Mouse (Mus musculus) forebrain, embryonic 15.5 days (tissue): ENCODE data around the gene Hoxd3. TPM values are rescaled to one million over a fixed set of nuclear protein-coding genes. Genes with fewer than 3 reads are reported as not detected.

Experiments used
- ATAC-seq: fragments of 200-750 bp; cut with Nextera tagmentation; replicated peaks from 2 replicates; pipeline ENCODE4 v1.8.0; 2017; ENCODE audit warnings: mild to moderate bottlenecking, moderate TSS enrichment, moderate library complexity
- H3K27ac ChIP-seq: fragments of 300-500 bp; sonication (generic); replicated peaks from 2 replicates; pipeline ENCODE4 v1.5.1; 2015; ENCODE audit warnings: mild to moderate bottlenecking, inconsistent platforms
- H3K27me3 ChIP-seq: fragments of 300-500 bp; sonication (generic); 2 replicates; pipeline ENCODE4 v1.6.1; 2015; ENCODE audit warnings: inconsistent platforms
- H3K36me3 ChIP-seq: fragments of 300-500 bp; sonication (generic); 2 replicates; pipeline ENCODE4 v1.6.1; 2015; ENCODE audit warnings: mild to moderate bottlenecking, inconsistent platforms
- H3K4me1 ChIP-seq: fragments of 300-500 bp; sonication (generic); 2 replicates; pipeline ENCODE4 v1.6.1; 2015; ENCODE audit warnings: inconsistent platforms
- H3K4me2 ChIP-seq: fragments of 300-500 bp; sonication (generic); replicated peaks from 2 replicates; pipeline ENCODE4 v1.6.1; 2015; ENCODE audit warnings: mild to moderate bottlenecking, inconsistent platforms
- H3K4me3 ChIP-seq: fragments of 300-500 bp; sonication (generic); 2 replicates; pipeline ENCODE4 v1.5.1; 2015; ENCODE audit warnings: mild to moderate bottlenecking, inconsistent platforms
- H3K9ac ChIP-seq: fragments of 300-500 bp; sonication (generic); replicated peaks from 2 replicates; pipeline ENCODE4 v1.6.1; 2015; ENCODE audit warnings: mild to moderate bottlenecking, inconsistent platforms
- H3K9me3 ChIP-seq: fragments of 300-500 bp; sonication (generic); 2 replicates; pipeline ENCODE4 v1.6.1; 2016; ENCODE audit warnings: inconsistent platforms
- WGBS: fragments of 180-500 bp; shearing (Covaris S2); methylation state at CpG from one replicate; pipeline ENCODE4 v1.1.7; 2015; ENCODE audit warnings: mixed read lengths; 5-methylcytosine and 5-hydroxymethylcytosine counted together
- polyA plus RNA-seq: library from polyadenylated mRNA; unstranded; fragments of >200 nt; fragmentation: Nextera tagmentation; extraction: Ambion mirVana; gene quantifications from 2 replicates; pipeline ENCODE4 v1.2.1, GENCODE M21; 2015

The Hoxd3 gene
- polyA plus RNA-seq, 1 experiment from 2014 or later, result not detected

DNA sequence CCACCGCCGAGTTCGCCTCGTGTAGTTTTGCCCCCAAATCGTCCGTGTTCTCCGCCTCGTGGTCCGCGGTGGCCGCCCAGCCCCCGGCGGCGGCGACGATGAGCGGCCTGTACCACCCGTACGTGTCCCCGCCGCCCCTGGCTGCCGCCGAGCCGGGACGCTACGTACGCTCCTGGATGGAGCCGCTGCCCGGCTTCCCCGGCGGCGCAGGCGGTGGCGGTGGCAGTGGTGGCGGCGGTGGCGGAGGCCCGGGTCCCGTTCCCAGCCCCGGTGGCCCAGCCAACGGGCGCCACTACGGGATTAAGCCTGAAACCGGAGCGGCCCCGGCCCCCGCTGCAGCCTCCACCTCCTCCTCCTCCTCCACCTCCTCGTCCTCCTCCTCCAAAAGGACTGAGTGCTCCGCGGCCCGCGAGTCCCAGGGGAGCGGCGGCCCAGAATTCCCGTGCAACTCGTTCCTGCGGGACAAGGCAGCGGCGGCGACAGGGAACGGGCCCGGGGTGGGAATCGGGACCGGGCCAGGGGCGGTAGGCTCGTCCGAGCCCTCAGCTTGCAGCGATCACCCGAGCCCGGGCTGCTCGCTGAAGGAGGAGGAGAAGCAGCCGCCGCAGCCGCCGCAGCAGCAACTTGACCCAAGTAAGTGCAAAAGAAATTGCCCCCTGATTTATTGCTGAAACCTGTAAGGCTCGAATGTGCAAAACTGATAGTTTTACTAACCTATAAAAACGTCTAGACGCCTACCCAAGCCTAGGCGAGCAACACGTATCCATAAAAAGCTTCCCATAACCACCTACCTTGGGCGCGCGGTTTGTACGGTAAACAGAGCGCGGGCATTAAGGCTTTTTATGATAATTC, 13.3 kb upstream of the Hoxd3 start:
- peak overlapping the region; percentile 42 for H3K4me2 ChIP-seq
- no peaks in the 10 kb centered on the region for H3K36me3 ChIP-seq
- H3K9ac ChIP-seq, result no peak overlapping the region
- 0 out of 2 replicates have a peak, but pooled peaks have one; percentile 19 for ATAC-seq
- peaks cover 12% of the 10 kb centered on the region for H3K4me1 ChIP-seq
- peaks cover 96% of the 10 kb centered on the region for H3K27me3 ChIP-seq
- WGBS, result under 1% methylated on average over 80 of the region's 86 CpGs
- peak overlapping the region; percentile 29 for H3K4me3 ChIP-seq
- H3K9me3 ChIP-seq, result no peaks in the 10 kb centered on the region
- no peak overlapping the region for H3K27ac ChIP-seq

DNA sequence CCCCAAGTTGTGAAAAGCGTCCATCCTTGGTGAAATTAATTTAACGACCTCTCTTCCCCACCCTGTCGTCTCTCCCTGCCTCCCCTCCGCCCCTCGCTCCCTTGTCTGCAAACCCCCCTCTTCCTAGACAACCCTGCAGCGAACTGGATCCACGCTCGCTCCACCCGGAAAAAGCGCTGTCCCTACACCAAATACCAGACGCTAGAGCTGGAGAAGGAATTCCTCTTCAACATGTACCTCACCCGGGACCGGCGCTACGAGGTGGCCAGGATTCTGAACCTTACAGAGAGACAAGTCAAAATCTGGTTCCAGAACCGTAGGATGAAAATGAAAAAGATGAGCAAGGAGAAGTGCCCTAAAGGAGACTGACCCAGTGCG, 12.7 kb upstream of the Hoxd3 start:
- WGBS, result under 1% methylated on average over 17 of the region's 17 CpGs
- H3K4me1 ChIP-seq, result peaks cover 12% of the 10 kb centered on the region
- H3K9me3 ChIP-seq, result no peaks in the 10 kb centered on the region
- H3K4me3 ChIP-seq, result no peak overlapping the region
- H3K9ac ChIP-seq, result no peak overlapping the region
- no peak for ATAC-seq
- no peak overlapping the region for H3K4me2 ChIP-seq
- H3K36me3 ChIP-seq, result no peaks in the 10 kb centered on the region
- H3K27me3 ChIP-seq, result peaks cover 96% of the 10 kb centered on the region
- H3K27ac ChIP-seq, result no peak overlapping the region

- no peak overlapping the region for H3K4me2 ChIP-seq
- H3K4me1 ChIP-seq, result peaks cover 17% of the 10 kb centered on the region
- 1% methylated on average over 23 of the region's 23 CpGs for WGBS
- ATAC-seq, result no peak
- H3K36me3 ChIP-seq, result no peaks in the 10 kb centered on the region
- no peak overlapping the region for H3K4me3 ChIP-seq
- H3K27me3 ChIP-seq, result peaks cover 96% of the 10 kb centered on the region
- H3K9ac ChIP-seq, result no peak overlapping the region
- no peak overlapping the region for H3K27ac ChIP-seq
- H3K9me3 ChIP-seq, result no peaks in the 10 kb centered on the region
Measured at GRCm38 (mm10) chr2:74699664-74700545, 11.8 kb upstream of the Hoxd3 start.

DNA sequence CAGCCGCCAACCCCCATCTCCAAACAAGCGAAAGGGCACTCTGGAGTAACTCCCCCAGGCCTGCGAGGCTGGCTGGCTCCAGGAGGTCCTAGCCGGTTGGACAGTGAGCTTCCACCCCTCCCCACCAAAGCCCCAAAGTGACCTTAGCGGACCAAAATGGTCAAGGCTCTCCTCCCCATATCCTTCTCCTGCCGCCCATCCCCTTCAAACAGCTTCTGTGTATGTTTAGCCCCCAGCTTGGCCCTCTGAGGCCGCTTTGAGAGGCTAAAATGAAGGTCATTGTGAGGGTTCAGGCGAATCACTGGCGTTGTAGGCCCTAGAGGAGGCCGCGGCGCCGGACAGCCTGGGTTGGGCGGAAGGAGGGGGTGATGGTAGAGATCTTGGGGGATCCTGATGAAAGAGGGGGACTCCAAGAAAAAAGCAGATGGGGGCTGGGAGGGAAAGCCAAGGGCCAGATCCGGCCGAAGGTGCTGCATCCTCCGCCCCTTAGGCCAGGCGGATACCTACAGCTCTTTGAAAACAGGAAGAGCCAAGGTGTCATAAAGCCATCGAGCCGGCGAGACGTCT, 11.1 kb upstream of the Hoxd3 start:
- peaks cover 24% of the 10 kb centered on the region for H3K4me1 ChIP-seq
- ATAC-seq, result no peak
- H3K36me3 ChIP-seq, result no peaks in the 10 kb centered on the region
- H3K27ac ChIP-seq, result no peak overlapping the region
- H3K9me3 ChIP-seq, result no peaks in the 10 kb centered on the region
- H3K9ac ChIP-seq, result no peak overlapping the region
- no peak overlapping the region for H3K4me3 ChIP-seq
- WGBS, result 3% methylated on average over 22 of the region's 22 CpGs
- no peak overlapping the region for H3K4me2 ChIP-seq
- H3K27me3 ChIP-seq, result peaks cover 95% of the 10 kb centered on the region

GRCm38 (mm10) chr2:74701949-74702819, 9.5 kb upstream of the Hoxd3 start:
- 10% methylated on average over 17 of the region's 17 CpGs for WGBS
- no peak overlapping the region for H3K27ac ChIP-seq
- H3K27me3 ChIP-seq, result peaks cover 92% of the 10 kb centered on the region
- H3K4me1 ChIP-seq, result peaks cover 26% of the 10 kb centered on the region
- ATAC-seq, result no peak
- H3K4me2 ChIP-seq, result no peak overlapping the region
- H3K9me3 ChIP-seq, result no peaks in the 10 kb centered on the region
- no peak overlapping the region for H3K9ac ChIP-seq
- H3K36me3 ChIP-seq, result no peaks in the 10 kb centered on the region
- H3K4me3 ChIP-seq, result no peak overlapping the region

- H3K9me3 ChIP-seq, result no peaks in the 10 kb centered on the region
- no peak overlapping the region for H3K27ac ChIP-seq
- H3K27me3 ChIP-seq, result peaks cover 92% of the 10 kb centered on the region
- H3K4me1 ChIP-seq, result peaks cover 21% of the 10 kb centered on the region
- no peak overlapping the region for H3K4me2 ChIP-seq
- ATAC-seq, result no peak
- H3K9ac ChIP-seq, result no peak overlapping the region
- WGBS, result 12% methylated on average over 6 of the region's 6 CpGs
- no peak overlapping the region for H3K4me3 ChIP-seq
- no peaks in the 10 kb centered on the region for H3K36me3 ChIP-seq
Measured at GRCm38 (mm10) chr2:74702820-74703219, 8.9 kb upstream of the Hoxd3 start.

DNA sequence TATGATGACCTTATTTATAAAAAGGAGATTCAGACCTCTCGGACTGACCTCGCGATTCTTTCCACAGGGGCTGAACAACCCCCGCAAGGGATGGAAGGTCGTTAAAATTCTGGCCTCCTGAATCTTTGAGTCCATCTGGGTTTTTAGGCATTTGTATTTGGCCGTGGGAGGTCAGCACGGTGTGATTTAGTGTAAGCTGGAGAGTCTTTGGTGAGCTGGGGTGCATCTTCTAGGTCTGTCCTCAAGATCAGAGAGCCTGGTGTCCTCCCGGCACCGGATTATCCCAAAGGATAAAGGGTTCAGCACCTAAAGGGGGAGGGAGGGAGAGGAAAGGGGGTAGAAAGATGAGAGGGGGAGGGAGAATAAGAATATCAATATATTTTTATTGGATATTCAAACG, 8.4 kb upstream of the Hoxd3 start:
- WGBS, result 3% methylated on average over 10 of the region's 10 CpGs
- no peak overlapping the region for H3K9ac ChIP-seq
- no peak for ATAC-seq
- no peaks in the 10 kb centered on the region for H3K9me3 ChIP-seq
- no peak overlapping the region for H3K4me3 ChIP-seq
- H3K4me2 ChIP-seq, result no peak overlapping the region
- peaks cover 16% of the 10 kb centered on the region for H3K4me1 ChIP-seq
- H3K27me3 ChIP-seq, result peaks cover 93% of the 10 kb centered on the region
- no peaks in the 10 kb centered on the region for H3K36me3 ChIP-seq
- no peak overlapping the region for H3K27ac ChIP-seq

DNA sequence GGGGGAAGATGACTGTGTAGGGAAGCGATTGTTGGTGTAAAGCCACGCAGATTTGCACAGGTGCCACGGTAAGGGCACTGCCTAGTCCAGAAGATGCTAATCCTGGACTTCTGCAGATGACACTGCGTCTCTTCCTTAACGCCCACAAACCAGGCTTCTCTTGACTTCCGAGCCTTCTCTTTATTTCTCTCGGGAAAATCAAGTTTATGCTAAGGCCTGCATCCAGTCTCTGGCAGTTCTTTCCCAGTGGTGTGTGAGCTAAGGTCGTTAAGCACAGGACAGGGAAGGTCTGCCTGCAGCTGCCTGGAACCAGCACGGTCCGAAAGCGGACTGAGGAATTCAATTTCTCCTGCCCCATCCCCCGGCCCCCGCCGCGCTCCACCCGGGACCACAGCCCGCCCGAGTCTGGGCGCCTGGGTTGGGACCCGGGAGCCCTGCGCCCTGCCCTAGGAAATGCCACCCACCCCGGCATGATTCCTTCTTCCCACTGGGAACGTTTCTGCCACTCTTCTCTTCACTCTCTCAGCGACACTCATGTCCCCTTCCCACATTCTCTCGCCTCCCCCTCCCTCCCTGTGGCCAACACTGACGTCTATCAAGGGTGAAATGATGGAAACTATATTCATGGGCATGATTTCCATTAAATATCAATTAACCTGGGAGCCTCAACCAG, 7.9 kb upstream of the Hoxd3 start:
- H3K4me3 ChIP-seq, result no peak overlapping the region
- H3K9ac ChIP-seq, result no peak overlapping the region
- no peak overlapping the region for H3K4me2 ChIP-seq
- 2% methylated on average over 26 of the region's 26 CpGs for WGBS
- peaks cover 14% of the 10 kb centered on the region for H3K4me1 ChIP-seq
- ATAC-seq, result 0 out of 2 replicates have a peak, but pooled peaks have one; percentile 16
- no peak overlapping the region for H3K27ac ChIP-seq
- peaks cover 94% of the 10 kb centered on the region for H3K27me3 ChIP-seq
- H3K36me3 ChIP-seq, result no peaks in the 10 kb centered on the region
- H3K9me3 ChIP-seq, result no peaks in the 10 kb centered on the region

- Histone ChIP-seq H3K4me2 (peak within 1 kb of the TSS; percentile 45), H3K9ac (no peak within 1 kb of the TSS), H3K36me3 (no peaks in the 10 kb centered on the region), H3K4me3 (peak within 1 kb of the TSS; percentile 32), H3K27me3 (peaks cover 94% of the 10 kb centered on the region), H3K27ac (no peak within 1 kb of the TSS), H3K4me1 (peaks cover 14% of the 10 kb centered on the region), H3K9me3 (no peaks in the 10 kb centered on the region)
- WGBS, result under 1% methylated on average over 41 of the region's 52 CpGs
- ATAC-seq, result no peak
Measured at GRCm38 (mm10) chr2:74704393-74704998, 7.2 kb upstream of the Hoxd3 start, which contains the start of gene Hoxd8. TSS of gene Hoxd8 (plus strand) at chr2:74704615.

DNA sequence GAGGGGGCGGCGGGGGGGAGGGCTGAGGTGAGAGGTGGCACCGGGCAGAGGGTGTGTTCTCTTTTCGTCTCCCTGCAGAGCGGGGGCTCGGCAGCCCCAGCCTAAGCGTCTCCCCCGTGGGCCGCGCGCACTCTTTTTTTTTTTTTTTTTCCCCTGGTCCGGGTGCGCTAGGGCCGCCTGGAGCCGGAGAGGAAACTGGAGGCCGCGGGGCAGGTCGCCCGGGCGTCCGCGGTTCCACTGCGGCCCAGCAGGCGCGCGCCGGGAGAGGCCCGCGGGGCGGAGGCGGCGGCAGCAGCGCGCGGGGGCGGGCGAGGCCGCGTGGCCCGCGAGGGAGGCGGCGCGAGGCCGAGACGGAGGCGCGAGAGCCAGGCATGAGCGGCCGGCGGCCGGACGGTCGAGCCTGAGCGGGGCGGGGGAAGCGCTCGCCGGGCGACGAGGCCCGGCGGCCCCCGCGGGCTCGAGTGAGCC, 6.7 kb upstream of the Hoxd3 start:
- Histone ChIP-seq H3K27ac (no peak overlapping the region), H3K9me3 (no peaks in the 10 kb centered on the region), H3K4me1 (peaks cover 14% of the 10 kb centered on the region), H3K36me3 (no peaks in the 10 kb centered on the region), H3K4me3 (peak overlapping the region; percentile 32), H3K27me3 (peaks cover 94% of the 10 kb centered on the region), H3K4me2 (peak overlapping the region; percentile 45), H3K9ac (no peak overlapping the region)
- WGBS, result under 1% methylated on average over 59 of the region's 66 CpGs
- no peak; the same call in 1 of the 2 replicates for ATAC-seq
